Mouse (Mus musculus) thymus, adult 2 months (tissue): Measurements from ENCODE around the gene Zfp618.

Experiments used
- CTCF ChIP-seq: fragments of 200-500 bp; IDR thresholded peaks from 2 replicates; pipeline ENCODE4 v1.5.1; 2012; ENCODE audit warnings: mild to moderate bottlenecking, control low read depth, low read length, moderate library complexity, borderline replicate concordance; ENCODE audit not compliant: control insufficient read depth, poor library complexity, insufficient read depth; ENCODE audit errors: extremely low read depth
- POLR2A ChIP-seq: fragments of 200-500 bp; IDR thresholded peaks from 2 replicates; pipeline ENCODE4 v1.6.1; 2012; ENCODE audit warnings: mild to moderate bottlenecking, low read length, control low read depth, moderate library complexity; ENCODE audit not compliant: control insufficient read depth, poor library complexity, insufficient read depth; ENCODE audit errors: extremely low read depth

DNA sequence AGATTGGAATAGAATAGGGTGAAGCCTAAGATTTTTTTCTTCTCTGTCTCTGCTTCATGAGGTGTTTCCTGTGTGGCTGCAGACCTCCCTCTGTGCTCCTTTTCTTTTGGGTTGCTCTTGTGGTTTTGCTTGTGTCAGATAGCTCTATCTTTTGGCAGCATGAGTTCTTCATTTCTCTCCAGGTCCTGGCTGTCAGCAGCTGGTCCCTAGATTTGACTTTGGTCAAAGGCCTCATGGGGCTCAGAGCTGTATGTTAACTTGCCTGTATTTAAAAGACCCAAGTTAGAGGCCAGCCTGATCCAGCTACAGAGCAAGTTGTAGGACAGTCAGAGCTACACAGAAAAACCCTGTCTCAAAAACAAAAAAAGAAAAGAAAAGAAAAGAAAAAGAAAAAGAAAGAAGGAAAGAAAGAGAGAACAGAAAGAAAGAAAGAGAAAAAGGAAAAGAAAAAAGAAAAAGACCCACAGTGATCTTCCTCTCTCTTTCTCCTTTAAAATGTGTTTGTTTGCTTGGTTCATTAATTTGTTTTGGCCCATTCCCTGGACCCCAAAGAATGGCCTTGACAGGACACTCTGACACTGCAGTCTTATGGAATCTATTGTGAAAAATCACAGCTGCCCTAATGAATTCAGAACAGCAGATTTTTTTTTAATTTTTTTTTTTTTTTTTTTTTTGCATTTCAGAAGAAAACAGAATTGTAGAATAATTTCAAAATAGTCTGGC is 84.4 kb downstream of the Zfp618 start:
- TF ChIP-seq POLR2A (no peak), CTCF (no peak)
